Mouse (Mus musculus) cerebellum, adult 2 months (tissue): Measurements from ENCODE around the gene Slc25a13. TPM values are rescaled to one million over a fixed set of nuclear protein-coding genes. Genes with fewer than 3 reads are reported as not detected.

Experiments
- DNase-seq, 2 experiments: peaks; one replicate each; pipeline ENCODE4 v3.0.0; 2021
- H3K27ac ChIP-seq: fragments of 200-500 bp; 2 replicates; pipeline ENCODE4 v1.5.1; 2012; ENCODE audit warnings: low read length, control low read depth, inconsistent platforms; ENCODE audit not compliant: insufficient read depth
- H3K27me3 ChIP-seq: fragments of 200-500 bp; 2 replicates; pipeline ENCODE4 v1.6.1; 2012; ENCODE audit warnings: inconsistent platforms, mild to moderate bottlenecking, low read length, moderate library complexity; ENCODE audit not compliant: control insufficient read depth, insufficient read depth
- H3K4me1 ChIP-seq: fragments of 200-500 bp; 2 replicates; pipeline ENCODE4 v1.6.1; 2011; ENCODE audit warnings: low read length; ENCODE audit not compliant: control insufficient read depth, insufficient read depth
- H3K4me3 ChIP-seq: fragments of 200-500 bp; replicated peaks from 2 replicates; pipeline ENCODE3; 2011; ENCODE audit warnings: mild to moderate bottlenecking, low read depth, low read length, control low read depth; ENCODE audit not compliant: insufficient read depth
- CTCF ChIP-seq: fragments of 200-500 bp; IDR thresholded peaks from 2 replicates; pipeline ENCODE4 v1.5.1; 2011; ENCODE audit warnings: low read depth, mild to moderate bottlenecking, control low read depth, low read length, moderate library complexity, borderline replicate concordance; ENCODE audit not compliant: insufficient read depth
- POLR2A ChIP-seq: fragments of 200-500 bp; IDR thresholded peaks from 2 replicates; pipeline ENCODE4 v1.6.1; 2011; ENCODE audit warnings: low read length, control low read depth, borderline replicate concordance; ENCODE audit not compliant: insufficient read depth
- WGBS: fragments of 180-500 bp; shearing (Covaris S2); methylation state at CpG from one replicate; pipeline ENCODE4 v1.1.7; 2018; 5-methylcytosine and 5-hydroxymethylcytosine counted together
- polyA plus RNA-seq: library from polyadenylated mRNA; depleted of rRNA; stranded (reverse); fragments of >200 nt; gene quantifications from 2 replicates; pipeline ENCODE4 v1.2.3, GENCODE M21; 2012; rRNA removed

Slc25a13 gene
- polyA plus RNA-seq, result 5.1 and 5.8 TPM in 2 replicates

DNA sequence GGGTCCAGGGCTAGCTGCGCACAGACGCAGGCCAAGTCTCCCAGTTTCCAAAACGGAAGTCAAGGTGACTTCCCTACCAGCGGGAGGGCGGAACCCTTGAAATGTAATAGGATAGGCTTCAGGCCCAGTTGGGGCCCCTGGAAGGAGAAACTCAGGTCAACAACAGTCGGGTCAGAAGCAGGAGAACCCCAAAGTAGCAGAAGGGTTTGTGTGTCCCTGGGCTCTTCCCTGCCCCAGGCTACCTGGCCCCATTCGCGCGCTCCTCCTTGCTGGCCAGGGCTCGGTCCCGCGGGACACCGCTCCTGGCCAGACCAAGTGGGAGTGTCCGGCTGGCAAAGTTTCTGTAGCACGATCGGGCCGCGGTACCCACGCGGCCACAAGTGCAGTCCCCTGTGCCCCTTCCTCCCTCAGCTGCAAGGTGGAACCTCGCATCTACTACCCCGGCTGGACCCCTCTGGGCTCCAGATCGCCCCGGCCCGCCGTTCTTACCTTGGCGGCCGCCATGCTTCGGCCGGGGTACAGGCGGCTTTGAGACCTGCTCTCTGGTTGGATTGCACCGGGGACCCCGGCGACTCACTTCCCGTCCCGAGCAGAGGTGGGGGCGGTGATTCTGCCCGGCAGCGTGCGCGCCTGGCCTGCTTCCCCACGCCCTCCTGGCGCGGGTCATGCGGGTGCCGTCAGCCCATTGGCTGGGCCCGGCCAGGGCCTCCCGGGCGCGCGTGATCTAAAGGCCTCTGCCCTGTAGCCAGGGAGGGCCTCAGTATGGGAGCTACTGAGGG is at the start of gene Slc25a13:
Slc25a13 (minus strand) TSS at position 667 of the 779 bp plus-strand sequence.
- H3K4me1 ChIP-seq, result no peaks in the 10 kb centered on the region
- H3K27ac ChIP-seq, result no peak within 1 kb of the TSS
- no peaks in the 10 kb centered on the region for H3K27me3 ChIP-seq
- H3K4me3 ChIP-seq, result peak within 1 kb of the TSS; percentile 56
- no peak for TF ChIP-seq CTCF
- no peak for TF ChIP-seq POLR2A
- DNase-seq, result peak; percentile 43 to 46
- WGBS, result 2% methylated on average over 51 of the region's 51 CpGs

DNA sequence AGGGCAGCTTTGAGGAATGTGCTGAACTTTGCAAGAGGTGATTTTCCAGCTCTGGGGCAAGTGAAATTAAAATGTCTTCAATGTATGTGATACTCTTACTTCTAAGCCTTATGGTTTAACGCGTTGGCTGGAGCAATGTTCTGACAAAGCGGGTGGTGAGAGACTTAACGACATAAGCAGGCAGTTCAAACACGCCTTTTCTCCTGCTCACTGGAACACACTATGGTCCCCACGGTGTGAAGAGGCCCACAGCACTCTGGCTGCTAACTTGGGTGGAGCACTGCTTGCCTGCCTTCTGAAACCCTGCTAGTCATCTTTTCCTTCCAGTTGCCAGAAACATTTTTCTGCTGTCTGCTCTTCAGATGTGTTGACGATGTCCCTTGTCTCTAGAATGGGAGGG is 48.8 kb upstream of the Slc25a13 start:
- TF ChIP-seq CTCF, result no peak
- no peak for TF ChIP-seq POLR2A
- no peak for DNase-seq
- Histone ChIP-seq H3K4me1 (no peaks in the 10 kb centered on the region), H3K27ac (no peak overlapping the region), H3K4me3 (no peak overlapping the region), H3K27me3 (no peaks in the 10 kb centered on the region)
- 82% methylated on average over 7 of the region's 7 CpGs for WGBS

DNA sequence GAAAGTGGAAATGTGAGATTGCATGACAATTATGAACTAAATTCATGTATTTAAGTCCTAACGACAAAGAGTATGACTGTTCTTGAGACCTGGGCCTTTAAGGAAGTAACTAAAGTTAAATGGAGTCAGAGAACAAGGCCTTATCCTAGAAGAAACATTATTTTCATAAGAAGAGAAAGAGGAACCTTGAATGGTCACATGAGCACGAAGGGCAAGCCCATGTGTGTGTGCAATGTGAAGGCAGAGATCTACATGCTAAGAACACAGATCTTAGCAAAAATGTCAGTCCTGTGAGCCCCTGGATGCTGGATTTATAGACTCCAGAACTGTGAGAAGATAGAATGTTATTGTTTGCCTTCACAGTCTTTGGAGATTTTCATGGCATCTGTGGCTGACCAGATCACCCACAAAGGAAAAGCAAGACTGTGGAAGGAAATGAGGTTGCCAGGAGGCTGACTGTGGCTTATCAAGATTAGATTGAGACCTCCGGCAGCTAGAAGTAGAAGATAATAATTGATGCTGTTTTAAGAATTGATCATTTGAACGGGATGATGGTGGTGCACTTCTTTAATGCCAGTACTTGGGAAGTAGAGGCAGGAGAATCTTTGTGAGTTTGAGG is 46.4 kb upstream of the Slc25a13 start:
- Histone ChIP-seq H3K27ac (no peak overlapping the region), H3K4me1 (no peaks in the 10 kb centered on the region), H3K4me3 (no peak overlapping the region), H3K27me3 (no peaks in the 10 kb centered on the region)
- DNase-seq, result no peak
- 88% methylated on average over 4 of the region's 4 CpGs for WGBS
- TF ChIP-seq CTCF (no peak), POLR2A (no peak)

DNA sequence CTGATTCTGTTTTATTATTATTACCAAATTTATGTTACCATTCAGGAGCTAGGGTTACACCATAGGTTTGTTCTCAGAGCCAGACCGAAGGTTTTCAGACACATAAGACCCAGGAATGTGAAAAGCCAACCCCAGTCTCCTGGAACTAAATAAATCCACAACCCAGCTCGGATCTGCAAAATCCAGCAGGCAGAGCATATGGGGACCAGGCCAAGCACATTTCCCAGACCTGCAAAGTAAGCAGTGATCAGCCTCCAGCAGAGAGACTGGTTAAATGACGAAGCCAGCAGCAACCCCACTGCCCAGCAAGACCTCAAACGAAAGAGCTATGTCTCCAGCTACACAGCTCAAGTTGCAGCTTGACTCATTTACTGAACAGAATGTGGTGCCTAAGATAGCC is 43.9 kb upstream of the Slc25a13 start:
- Histone ChIP-seq H3K4me3 (no peak overlapping the region), H3K27me3 (no peaks in the 10 kb centered on the region), H3K27ac (no peak overlapping the region), H3K4me1 (no peaks in the 10 kb centered on the region)
- 19% methylated on average over 4 of the region's 4 CpGs for WGBS
- DNase-seq, result no peak
- TF ChIP-seq CTCF (no peak), POLR2A (no peak)

DNA sequence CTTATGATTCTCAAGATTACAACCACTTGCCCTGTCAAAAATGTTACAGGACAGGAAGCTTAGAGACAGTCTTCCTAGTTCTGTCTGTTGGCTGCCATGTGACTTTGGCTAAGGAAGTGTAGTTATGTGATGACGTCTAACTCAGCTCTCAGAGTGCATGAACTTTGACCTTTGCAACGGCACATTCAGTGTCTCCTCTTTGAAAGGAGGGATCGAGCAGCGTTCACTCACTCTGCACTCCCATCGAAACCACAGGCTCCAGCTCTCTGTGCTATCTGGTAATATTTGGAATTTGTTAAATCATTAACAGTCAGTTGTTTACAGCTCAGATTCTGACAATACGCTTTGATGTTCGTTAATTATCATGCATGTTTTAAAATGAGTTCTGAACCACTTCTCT is 31.5 kb upstream of the Slc25a13 start:
- Histone ChIP-seq H3K4me3 (no peak overlapping the region), H3K27ac (no peak overlapping the region), H3K4me1 (no peaks in the 10 kb centered on the region), H3K27me3 (no peaks in the 10 kb centered on the region)
- DNase-seq, result no peak
- 63% methylated on average over 7 of the region's 7 CpGs for WGBS
- TF ChIP-seq CTCF (no peak), POLR2A (no peak)

DNA sequence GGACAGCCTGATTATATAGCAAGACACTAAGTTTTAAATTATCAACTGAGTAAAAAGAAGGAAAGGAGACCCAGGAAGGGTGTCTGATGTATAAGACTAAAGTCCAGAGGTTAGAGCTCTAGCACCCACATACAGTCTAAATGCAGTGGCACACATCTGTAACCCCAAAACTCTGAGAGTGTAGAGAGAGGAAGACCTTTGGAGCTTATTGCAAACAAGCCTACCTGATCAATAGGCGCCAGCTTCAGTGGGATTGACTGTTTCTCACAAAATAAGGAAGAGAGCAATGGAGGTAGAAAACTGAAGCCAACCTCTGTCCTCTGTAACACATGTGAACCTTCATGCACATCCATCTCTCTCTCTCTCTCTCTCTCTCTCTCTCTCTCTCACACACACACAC is 26.9 kb upstream of the Slc25a13 start:
- TF ChIP-seq CTCF (no peak), POLR2A (no peak)
- DNase-seq, result no peak
- 92% methylated on average over 1 of the region's 1 CpGs for WGBS
- H3K27ac ChIP-seq, result no peak overlapping the region
- H3K4me3 ChIP-seq, result no peak overlapping the region
- H3K27me3 ChIP-seq, result no peaks in the 10 kb centered on the region
- no peaks in the 10 kb centered on the region for H3K4me1 ChIP-seq

DNA sequence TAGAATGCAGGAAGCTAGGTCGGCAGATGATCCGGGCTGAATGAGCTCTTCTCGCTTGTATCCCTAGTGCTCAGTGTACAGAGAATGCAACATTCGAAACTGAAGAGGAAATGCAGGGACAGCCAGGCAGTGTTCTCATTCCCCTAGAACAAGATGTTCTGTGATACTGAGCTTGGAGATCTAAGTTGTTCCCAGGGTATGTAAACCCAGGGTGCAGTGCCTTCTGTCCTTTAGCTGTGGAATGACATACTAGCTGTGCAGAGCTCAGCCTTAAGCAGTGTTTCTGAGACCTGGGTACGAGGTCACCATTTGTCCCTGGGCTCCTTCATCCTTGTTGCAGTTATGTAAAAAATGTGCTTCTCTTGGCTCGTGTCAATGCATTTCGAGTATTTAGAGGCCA is 25.1 kb upstream of the Slc25a13 start:
- H3K4me3 ChIP-seq, result no peak overlapping the region
- H3K27me3 ChIP-seq, result no peaks in the 10 kb centered on the region
- WGBS, result 70% methylated on average over 7 of the region's 7 CpGs
- H3K27ac ChIP-seq, result no peak overlapping the region
- TF ChIP-seq CTCF, result no peak
- no peak for TF ChIP-seq POLR2A
- H3K4me1 ChIP-seq, result no peaks in the 10 kb centered on the region
- no peak for DNase-seq

DNA sequence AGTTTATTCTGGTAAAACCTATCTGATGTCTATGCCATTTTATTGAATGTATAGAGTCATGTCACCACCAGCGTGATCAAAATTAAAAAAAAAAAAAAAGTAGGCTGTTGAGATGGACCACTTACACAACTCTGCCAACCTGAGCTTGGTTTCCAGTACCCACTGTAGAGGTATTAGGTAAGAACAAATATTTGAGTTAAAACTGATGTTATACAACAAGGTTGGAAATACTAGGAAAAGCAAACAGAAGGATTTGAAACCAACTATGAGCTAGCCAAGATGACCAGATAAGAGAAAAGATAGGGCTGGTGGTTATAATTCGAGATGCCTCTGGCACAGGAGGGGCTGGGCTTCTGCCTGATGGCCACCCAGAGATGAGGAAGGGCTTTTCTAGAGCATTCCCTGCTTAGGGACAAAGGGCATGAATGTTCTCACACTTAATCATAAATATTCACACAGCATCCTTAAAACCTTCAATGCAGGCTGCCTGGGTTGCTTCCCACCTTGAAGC is 19.9 kb upstream of the Slc25a13 start:
- Histone ChIP-seq H3K4me3 (no peak overlapping the region), H3K27ac (no peak overlapping the region), H3K4me1 (no peaks in the 10 kb centered on the region), H3K27me3 (no peaks in the 10 kb centered on the region; the same call in 1 of the 2 replicates)
- TF ChIP-seq CTCF (no peak), POLR2A (no peak)
- 96% methylated on average over 2 of the region's 2 CpGs for WGBS
- no peak for DNase-seq
